Mouse (Mus musculus): ENCODE measurements around the gene Btaf1. TPM values are rescaled to one million over a fixed set of nuclear protein-coding genes. Genes with fewer than 3 reads are reported as not detected.

Btaf1 gene
- polyA plus RNA-seq, 1 experiment from 2014 or later = 16.1 TPM

DNA sequence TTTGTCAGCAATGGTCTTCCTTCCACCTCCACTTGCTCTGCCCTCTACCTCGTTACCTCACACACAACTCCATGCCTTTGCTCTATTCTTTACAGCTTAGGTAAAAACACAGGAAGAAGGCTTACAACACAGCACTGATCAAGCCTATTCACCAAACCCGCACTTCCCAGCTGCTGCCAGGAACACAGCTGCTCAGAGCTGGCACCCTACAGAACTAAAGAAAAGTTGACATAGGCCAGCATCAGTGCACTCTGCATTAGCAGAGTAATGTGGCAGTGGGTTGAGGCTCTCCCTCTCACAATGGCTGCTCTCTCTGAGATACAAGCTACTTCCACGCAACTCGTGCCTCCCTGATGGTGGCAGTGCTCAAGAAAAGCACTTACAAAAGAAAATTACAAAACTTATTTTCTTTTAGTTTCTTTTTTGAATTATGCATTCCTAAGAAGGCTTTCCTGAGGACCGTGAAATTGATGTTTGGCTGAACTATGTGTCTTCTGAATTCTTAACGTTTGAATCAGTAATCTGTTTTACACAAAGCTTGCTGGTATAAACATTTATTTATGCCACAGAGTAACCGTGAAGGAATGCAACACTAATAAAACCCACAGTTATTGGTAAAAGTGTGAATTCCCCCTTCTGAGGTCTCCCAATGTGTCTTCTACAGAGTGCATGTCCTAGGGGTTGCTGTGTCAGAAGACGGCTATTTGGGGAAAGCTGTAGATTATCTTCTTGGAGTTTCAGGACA is 131.5 kb downstream of the Btaf1 start:
- ATAC-seq (ENCODE audit: insufficient number of reproducible peaks, insufficient read depth, low FRiP score, low TSS enrichment, low read depth) = no peak
- H3K9me3 ChIP-seq = no peaks in the 10 kb centered on the region
- H3K4me2 ChIP-seq = no peak overlapping the region
- H3K4me3 ChIP-seq (replicated peaks) = no peak overlapping the region
- no peak overlapping the region for H3K9ac ChIP-seq (replicated peaks)
- H3K27ac ChIP-seq = no peak overlapping the region
- no peaks in the 10 kb centered on the region for H3K4me1 ChIP-seq (replicated peaks)
- WGBS = 81% methylated on average over 8 of the region's 8 CpGs
- no peaks in the 10 kb centered on the region for H3K36me3 ChIP-seq
- no peaks in the 10 kb centered on the region for H3K27me3 ChIP-seq

DNA sequence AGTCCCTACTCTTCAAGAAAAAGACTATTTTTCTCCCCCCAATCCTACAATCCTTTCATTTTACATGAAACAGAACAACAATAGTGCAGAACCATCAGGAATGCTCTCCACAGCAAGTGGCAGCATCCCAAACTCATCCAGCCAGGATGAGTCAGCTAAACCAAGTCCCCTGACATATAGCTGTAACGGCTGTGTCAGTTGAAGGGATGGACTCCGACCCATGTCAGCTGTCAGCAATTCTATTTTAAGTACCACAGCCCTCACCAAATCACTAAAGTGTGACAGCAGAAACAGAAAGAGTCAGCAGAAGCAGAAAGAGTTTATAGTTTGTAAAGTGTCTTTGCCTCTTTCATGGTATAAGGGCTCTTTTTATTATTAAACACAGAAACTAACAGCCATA is 133.7 kb downstream of the Btaf1 start:
- Histone ChIP-seq H3K4me1 (replicated peaks) (no peaks in the 10 kb centered on the region), H3K9ac (replicated peaks) (no peak overlapping the region), H3K4me2 (no peak overlapping the region), H3K27me3 (no peaks in the 10 kb centered on the region), H3K27ac (no peak overlapping the region), H3K36me3 (no peaks in the 10 kb centered on the region), H3K4me3 (replicated peaks) (no peak overlapping the region), H3K9me3 (no peaks in the 10 kb centered on the region)
- WGBS = 75% methylated on average over 2 of the region's 2 CpGs
- no peak for ATAC-seq (ENCODE audit: insufficient number of reproducible peaks, insufficient read depth, low FRiP score, low TSS enrichment, low read depth)

DNA sequence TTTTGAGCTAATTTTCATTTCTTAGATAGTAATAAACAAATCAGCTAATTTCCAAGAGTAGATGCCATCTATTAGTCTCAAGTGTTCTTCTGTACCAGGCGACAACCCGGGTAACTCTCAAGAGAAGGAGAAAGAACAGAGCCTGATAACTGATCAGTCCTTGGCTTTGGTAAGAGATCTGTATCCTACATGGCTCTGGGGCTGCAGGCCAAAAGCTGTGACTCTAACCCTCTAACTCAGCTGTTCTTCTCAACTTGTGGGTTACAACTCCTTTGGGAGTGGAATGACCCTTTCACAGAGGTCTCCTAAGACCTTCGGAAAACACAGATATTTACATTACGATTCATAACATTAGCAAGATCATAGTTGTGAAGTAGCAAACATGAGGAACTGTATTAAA is 134.2 kb downstream of the Btaf1 start:
- 82% methylated on average over 4 of the region's 4 CpGs for WGBS
- Histone ChIP-seq H3K4me2 (no peak overlapping the region), H3K36me3 (no peaks in the 10 kb centered on the region), H3K4me1 (replicated peaks) (no peaks in the 10 kb centered on the region), H3K9me3 (no peaks in the 10 kb centered on the region), H3K27ac (no peak overlapping the region), H3K9ac (replicated peaks) (no peak overlapping the region), H3K27me3 (no peaks in the 10 kb centered on the region), H3K4me3 (replicated peaks) (no peak overlapping the region)
- ATAC-seq (ENCODE audit: insufficient number of reproducible peaks, insufficient read depth, low FRiP score, low TSS enrichment, low read depth) = no peak

Other genes with a start within 250 kb of the Btaf1 start
- gene Ppp1r3c, start 189.4 kb upstream of the Btaf1 start, polyA plus RNA-seq (2016; fragmentation: Nextera tagmentation; extraction: Ambion mirVana) = 4.0 and 4.3 TPM in 2 replicates
- 77.0 and 93.1 TPM in 2 replicates for gene Tnks2, start 91.8 kb upstream of the Btaf1 start, polyA plus RNA-seq (2016; fragmentation: Nextera tagmentation; extraction: Ambion mirVana)
- 8.6 and 9.1 TPM in 2 replicates for gene Fgfbp3, start 6.5 kb upstream of the Btaf1 start, polyA plus RNA-seq (2016; fragmentation: Nextera tagmentation; extraction: Ambion mirVana)

All from limb, embryonic 12.5 days (tissue).